Mouse (Mus musculus) E14TG2a.4 (cell line): ENCODE measurements around the gene Olfr1045.

Experiments used
- CTCF ChIP-seq: conservative IDR thresholded peaks from 2 replicates; pipeline ENCODE4 v1.5.1; 2014; ENCODE audit warnings: low read length
- NANOG ChIP-seq: IDR thresholded peaks from 2 replicates; pipeline ENCODE4 v1.6.1; 2014; ENCODE audit warnings: borderline replicate concordance, low read length, mixed read lengths
- POU5F1 ChIP-seq: IDR thresholded peaks from 2 replicates; pipeline ENCODE4 v1.6.1; 2014; ENCODE audit warnings: low read length, borderline replicate concordance

DNA sequence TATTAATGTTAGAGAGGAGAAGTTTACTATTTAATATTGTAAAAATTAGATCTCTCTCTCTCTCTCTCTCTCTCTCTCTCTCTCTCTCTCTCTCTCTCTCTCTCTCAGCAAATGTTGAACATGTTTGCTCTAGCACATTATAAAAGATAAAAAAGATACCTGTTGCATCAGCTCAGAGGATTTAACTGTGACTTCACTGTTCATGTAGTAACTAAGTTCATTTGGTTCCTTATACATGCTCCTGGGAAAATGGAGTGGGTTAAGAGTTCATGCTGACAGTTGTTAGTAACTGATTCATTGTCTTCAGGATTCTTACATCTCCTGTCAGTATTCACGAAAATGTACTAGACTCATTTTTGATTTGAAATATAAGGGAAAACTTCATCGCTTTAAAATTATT, 35.4 kb downstream of the Olfr1045 start, which contains the start of gene Olfr1043:
- TF ChIP-seq CTCF (no peak), POU5F1 (no peak), NANOG (no peak)
